Mouse (Mus musculus) testis, adult 10 weeks (tissue): ENCODE data around the gene Mphosph8. TPM values are rescaled to one million over a fixed set of nuclear protein-coding genes. Genes with fewer than 3 reads are reported as not detected.

Source experiments
- polyA plus RNA-seq: library from polyadenylated mRNA; stranded (reverse); fragments of 350-450 nt; fragmentation: Illumina TruSeq; extraction: RNeasy Lipid Tissue Mini Kit (QIAGEN cat#74804); gene quantifications from one replicate; pipeline ENCODE4 v1.2.3, GENCODE M21; 2014; ENCODE audit warnings: low read depth, low replicate concordance

The Mphosph8 gene
- 210 TPM for polyA plus RNA-seq

GRCm38 (mm10) chr14:56667969-56668802 is at the start of gene Mphosph8:
Gene Mphosph8 (plus strand): TSS chr14:56668248.

Other genes with a start within 250 kb of the Mphosph8 start
- gene Cenpj, start 92.8 kb upstream of the Mphosph8 start, polyA plus RNA-seq, result 55.6 TPM
- gene Parp4, start 92.6 kb upstream of the Mphosph8 start, polyA plus RNA-seq, result 4.3 TPM
- 185 TPM for gene Pspc1, start 110.1 kb downstream of the Mphosph8 start, polyA plus RNA-seq
- 90.4 TPM for gene Zmym5, start 143.5 kb downstream of the Mphosph8 start, polyA plus RNA-seq
- gene Zmym2, start 218.4 kb downstream of the Mphosph8 start, polyA plus RNA-seq, result 221 TPM